Mouse (Mus musculus): ENCODE measurements around the gene Kdsr.

DNA sequence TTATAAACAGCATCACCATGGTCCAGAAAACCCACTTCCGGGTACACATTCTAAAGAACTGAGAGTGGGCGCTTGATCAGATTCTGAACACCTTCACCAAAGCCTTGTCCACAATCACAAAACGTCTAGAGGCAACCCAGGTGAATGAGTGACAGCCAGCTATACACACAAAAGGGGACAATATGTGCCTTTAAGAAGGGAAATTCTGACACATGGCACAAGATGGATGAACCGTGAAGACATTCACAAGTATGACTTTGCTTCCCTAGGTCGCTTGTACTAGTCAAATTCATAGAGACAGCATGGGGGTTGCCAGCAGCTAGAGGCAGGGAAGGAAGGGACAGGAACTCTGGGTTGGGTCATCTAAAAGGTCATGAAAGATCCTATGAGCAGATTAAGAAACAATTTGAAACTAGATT is 81.5 kb downstream of the Kdsr start:
- TF ChIP-seq EP300 (IDR thresholded peaks at IDR 0.05), result no peak
- TF ChIP-seq CTCF (IDR thresholded peaks at IDR 0.05), result no peak
